Mouse (Mus musculus): ENCODE results near the gene Tmem184b.

Gene Tmem184b

DNA sequence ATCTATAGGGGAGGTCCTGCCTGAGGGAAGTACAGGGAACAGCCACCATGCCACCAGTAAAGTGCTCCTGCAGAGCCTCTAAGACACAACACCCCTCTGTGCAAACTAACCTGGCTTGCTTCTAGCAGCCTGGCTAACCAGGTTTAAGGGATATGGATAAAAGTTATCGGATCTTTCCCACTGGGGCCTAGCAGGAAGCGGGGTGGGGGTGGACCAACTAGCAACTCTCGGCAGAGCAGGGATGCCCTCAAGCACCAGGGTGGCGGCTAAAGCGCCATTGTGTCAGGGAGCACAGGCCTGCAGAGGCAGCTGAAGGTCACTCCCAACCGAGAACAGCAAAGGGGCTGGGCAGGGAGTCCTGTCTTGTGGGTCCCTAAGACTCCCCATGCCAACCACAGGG lies 39.2 kb downstream of the Tmem184b start:
- DNase-seq = no peak

- no peak for DNase-seq
These were observed 42.3 kb downstream of the Tmem184b start for GRCm38 (mm10) chr15:79361023-79361422.

DNA sequence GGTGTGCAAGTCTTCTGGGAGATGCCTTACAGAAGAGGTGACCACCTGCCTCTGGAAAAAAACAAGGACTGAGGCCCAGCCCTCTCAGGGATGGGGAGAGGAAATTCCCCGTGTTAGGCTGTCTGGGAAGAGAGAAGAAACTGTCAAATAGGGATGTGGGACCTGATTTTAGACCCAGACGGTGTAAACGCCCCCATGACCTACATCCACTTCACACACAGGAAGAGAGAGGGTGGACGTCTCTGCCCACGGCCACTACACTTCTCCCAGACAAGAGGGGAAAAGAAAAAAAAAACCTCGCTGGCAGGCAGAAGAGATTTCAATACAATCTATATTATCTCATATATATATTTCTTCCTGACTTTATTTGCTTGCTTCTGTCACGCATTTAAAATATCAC lies 43.0 kb downstream of the Tmem184b start:
- no peak for DNase-seq

DNA sequence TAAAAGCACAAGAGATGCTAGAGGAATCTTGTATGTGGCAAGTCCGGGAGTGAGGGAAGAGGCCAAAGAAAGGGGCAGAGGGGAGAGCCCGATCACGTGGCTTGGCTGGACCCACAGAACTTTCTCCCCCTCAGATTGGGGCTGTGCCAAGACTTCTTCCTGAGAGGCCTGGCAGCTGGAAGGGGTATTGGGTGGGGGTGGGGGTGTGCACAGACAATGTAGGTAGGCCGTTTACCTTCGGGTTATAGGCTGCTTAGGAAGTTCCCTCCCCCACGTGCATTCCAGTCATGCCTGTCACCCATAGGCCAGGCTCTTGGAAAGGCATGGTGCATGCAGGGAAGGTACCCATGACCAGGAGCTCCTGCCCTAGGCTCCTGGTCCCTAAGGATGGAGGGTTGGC lies 43.4 kb downstream of the Tmem184b start:
- DNase-seq = no peak

DNA sequence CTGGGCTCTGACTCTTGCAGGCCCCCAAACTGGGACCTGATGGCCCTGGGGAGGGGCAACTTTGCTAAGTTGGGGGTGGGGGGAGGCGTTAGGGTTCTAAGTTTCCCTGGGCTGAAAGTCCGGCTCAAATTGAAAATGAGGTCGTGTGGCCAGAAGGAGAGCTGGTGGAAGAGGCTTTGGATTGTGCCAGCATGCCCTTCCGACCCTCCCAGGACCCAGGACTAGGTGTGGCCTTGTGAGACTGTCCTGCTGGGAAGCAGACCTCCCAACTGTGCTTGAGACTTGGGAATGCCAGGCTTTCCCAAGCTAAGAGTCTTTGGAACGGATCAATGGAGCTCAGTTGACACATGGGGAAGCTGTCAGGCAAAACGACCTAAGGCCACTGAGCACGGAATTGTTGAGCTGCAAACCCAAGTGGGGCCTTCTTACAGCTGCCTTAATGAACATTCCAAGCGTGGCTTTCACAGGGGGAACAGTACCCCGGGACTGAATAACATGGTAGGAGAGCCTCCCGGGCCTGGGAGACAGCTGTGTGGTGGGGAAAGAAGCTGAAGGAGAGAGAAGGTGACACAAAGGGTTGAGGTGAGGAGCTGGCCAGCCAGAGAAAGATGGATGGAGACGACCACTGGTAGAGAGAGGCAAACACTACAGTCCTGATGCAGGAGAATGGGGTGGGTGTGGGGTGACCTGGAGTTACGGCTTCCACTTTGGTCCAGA lies 45.2 kb downstream of the Tmem184b start:
- DNase-seq = no peak

DNA sequence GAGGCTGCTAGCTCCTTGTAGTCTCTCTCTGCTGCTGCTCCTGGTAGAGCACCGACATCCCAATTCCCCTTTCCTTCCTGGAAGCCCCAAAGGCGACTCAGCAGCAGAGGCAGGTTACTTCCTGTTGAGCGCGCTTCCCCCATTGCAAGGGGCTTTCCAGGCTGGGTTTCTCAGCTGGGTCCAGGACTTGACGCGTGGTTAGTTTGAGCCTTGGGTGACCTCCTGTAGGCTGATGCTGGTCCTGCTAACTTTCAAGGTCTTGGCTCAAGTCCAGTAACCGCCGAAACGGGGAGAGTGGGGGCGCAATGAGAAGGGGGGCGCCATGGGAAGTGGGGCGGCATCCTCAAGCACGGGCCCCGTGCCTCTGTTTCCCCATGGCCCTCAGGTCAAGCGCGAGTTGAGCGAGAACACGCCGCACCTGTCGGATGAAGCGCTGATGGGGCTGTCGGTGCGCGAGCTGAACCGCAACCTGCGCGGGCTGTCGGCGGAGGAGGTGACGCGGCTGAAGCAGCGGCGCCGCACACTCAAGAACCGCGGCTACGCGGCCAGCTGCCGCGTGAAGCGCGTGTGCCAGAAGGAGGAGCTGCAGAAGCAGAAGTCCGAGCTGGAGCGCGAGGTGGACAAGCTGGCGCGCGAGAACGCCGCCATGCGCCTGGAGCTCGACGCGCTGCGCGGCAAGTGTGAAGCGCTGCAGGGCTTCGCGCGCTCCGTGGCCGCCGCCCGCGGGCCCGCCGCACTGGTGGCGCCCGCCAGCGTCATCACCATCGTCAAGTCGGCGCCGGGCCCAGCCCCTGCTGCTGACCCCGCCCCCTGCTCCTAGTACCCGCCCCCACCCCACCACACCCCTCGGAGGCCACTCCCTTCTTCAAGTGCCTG lies 46.1 kb downstream of the Tmem184b start:
- no peak for DNase-seq

DNA sequence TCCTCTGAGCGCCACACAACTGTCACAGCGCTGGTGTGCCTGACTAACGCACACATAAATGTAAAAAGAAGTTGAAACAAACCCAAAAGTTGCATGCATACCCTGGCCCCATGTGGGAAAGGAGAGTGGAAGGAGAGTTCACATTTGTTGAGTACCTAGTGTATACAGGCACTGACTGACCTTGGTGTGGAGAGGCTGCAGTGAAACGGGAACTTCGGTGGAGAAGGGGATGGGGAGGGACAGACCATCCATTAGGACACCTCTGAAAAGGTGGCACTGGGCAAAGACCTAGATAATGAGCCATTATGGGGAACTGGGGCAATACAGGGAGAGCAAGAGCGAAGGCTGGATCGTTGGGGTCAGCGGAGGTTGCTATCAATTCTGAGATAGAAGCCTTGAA lies 46.9 kb downstream of the Tmem184b start:
- no peak for DNase-seq

DNA sequence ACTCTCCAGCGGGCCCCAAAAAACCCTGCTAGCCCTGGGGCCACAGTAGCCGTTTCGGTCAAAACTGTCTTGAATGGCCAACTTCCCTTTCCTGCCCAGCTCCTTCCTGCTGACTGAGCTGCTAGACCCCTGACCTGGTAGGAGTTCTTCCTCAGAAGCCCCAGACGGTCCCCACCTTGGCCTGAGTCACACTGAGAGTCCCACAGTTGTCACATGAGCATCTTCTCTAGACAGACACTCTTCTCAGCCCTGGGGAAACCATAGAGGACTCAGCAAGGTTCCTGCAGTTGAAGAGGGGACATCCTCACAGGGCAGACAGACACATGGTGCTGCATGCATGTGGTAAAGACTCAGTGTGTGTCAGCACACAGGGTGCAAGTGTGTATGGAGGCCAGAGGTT lies 48.8 kb downstream of the Tmem184b start:
- DNase-seq = no peak

- DNase-seq = no peak
These were observed 49.6 kb downstream of the Tmem184b start for GRCm38 (mm10) chr15:79353690-79354305.

GRCm38 (mm10) chr15:79352479-79352878 lies 50.9 kb downstream of the Tmem184b start:
- no peak for DNase-seq

GRCm38 (mm10) chr15:79351331-79351767 lies 52.0 kb downstream of the Tmem184b start:
- DNase-seq = no peak

DNA sequence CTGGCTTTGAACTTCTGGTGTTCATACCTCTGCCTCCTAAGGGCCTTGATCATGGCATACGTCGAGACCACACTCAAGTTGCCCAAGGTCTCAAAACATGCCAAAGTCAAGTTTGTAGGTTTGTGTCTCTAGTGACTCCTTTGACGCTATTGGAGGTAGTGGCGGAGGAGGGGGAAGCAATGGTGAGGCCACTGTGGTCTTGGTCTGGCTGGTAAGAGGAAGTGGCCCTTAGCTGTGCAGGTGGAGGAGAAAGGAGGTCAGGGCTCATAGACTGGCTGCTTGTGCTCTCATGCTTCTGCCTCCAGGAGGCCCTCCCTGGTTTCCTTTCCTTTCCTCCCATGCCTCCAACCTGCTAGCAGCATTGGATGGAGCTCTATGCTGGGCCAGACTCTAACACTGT lies 52.5 kb downstream of the Tmem184b start:
- no peak for DNase-seq

GRCm38 (mm10) chr15:79348651-79349050 lies 54.7 kb downstream of the Tmem184b start:
- DNase-seq = no peak

GRCm38 (mm10) chr15:79347845-79348506 lies 55.4 kb downstream of the Tmem184b start:
- no peak for DNase-seq

DNA sequence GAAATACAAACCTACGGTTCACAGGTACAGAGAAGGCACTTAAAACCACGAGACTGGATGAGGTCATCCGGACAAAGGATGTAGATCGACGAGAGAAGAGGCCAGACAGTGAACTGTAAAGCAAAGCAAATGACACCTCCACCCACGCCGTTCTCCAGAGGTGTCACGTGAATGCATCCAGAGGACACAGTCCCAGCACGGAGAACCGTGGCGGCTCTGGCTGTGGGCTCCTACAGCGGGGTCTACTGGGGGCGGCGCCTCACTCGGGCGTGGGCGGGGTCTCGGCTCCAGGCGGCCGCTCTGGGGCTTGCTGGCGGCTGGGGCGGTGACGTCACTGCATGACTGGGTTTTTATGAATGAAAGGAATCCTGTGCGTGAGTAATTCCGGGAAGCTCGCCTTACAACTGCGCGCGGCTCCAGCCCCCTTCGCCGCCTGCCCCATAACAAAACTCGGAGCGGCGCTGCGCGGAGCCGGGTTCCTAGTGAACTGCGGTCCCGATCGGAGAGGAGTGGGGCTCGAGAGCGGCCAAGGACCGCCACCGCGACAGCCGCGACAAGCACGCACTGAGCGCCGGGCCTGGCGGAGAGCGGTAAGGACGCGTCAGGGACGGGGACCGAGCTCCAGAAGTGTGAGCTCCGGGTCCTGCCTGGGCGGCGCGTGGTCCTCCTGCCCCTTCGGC lies 56.1 kb downstream of the Tmem184b start:
- DNase-seq = peak; percentile 69

- DNase-seq = no peak
These were observed 57.1 kb downstream of the Tmem184b start, which contains the start of gene Maff for GRCm38 (mm10) chr15:79346051-79346793. Gene Maff, plus strand, starts transcription at chr15:79346621.

GRCm38 (mm10) chr15:79344627-79345026 lies 58.7 kb downstream of the Tmem184b start:
- no peak for DNase-seq

DNA sequence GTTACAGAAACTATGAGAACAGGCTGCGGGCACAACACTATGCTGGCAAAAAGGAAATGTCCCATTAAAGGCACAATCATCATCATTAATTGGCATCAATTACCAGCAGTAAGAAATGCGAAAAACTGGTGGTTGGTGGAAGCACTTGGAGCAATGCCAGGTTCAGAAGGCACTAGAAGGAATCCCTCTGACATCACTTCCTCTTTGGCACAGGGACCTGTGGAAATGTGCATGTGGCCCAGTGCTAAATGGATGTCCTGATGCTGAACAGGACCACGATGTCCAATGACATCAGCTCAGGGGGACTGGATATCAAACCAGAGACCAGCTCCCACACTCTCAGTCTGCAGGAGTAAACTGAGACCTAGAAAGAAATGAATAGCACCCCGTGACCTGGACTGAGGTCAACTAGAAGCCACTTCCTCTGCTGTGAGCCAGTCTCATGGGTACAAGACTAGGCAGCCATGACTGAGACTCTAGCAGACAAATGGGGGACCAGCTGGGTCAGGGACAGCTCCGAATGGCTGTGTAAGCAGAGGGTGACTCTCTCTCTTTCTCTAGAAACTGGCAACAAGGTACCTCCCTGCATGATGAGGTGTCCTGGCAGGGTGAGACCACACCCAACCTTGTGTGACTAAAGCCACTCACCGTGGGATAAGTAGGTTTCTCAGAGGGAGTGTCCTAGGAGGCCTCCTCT lies 60.6 kb downstream of the Tmem184b start:
- DNase-seq = no peak

GRCm38 (mm10) chr15:79338978-79339377 lies 64.4 kb downstream of the Tmem184b start:
- no peak for DNase-seq

GRCm38 (mm10) chr15:79335061-79335655 lies 68.2 kb downstream of the Tmem184b start:
- DNase-seq = no peak

DNA sequence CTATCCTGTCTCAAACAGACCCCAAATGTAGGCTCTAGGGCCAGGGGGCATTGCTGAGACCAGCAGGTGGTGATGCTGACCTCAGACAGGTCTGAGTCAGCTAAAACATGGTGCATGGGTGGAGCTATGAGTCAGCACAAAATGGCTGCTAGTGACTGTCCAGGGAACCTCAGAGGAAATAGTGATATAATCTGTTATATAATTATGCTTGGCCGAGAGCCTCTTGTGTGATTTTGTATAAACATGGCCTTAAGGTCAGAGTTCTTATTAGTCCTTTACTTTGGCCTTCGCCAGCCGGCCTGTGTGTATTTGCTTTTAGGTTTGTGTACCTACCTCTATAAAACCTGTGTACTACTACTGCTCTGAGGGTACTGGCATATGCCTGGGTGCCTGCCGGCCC lies 70.0 kb downstream of the Tmem184b start:
- DNase-seq = no peak

Measured in cerebellum, adult 11-12 months (tissue).